Comparison of ENCODE assay signal across 25 mouse cellular contexts in genomic region chr5:129869238-129869995, GRCm38 (mm10). TPM values are rescaled to one million over a fixed set of nuclear protein-coding genes. Genes with fewer than 3 reads are reported as not detected.
DNase-seq lines count a peak whose midpoint lies in the region; TF ChIP-seq lines count a peak whose summit lies in the region.
"Had no signal": no experiment of that assay in that cellular context is flagged by ENCODE, and none has a peak within 500 bp of the region (broad histone marks: within the 10 kb centered on the region; RNA-seq: fewer than 3 reads in every experiment).

No protein-coding gene starts in this region.

- no peak for TF ChIP-seq CTCF in testis, adult 2 months (IDR thresholded peaks at IDR 0.05; ENCODE audit: control insufficient read depth, insufficient read depth, insufficient replicate concordance, low read depth, low read length)

- peaks cover 10% of the 10 kb centered on the region for H3K4me1 ChIP-seq in testis, adult 2 months (ENCODE audit: control insufficient read depth, insufficient read depth, low read length)
- peaks cover 0 to 13% of the 10 kb centered on the region in 2 experiments; a peak in 1 of 4 replicates for H3K4me1 ChIP-seq in ES-E14 (ENCODE audit: control insufficient read depth in 2 of 2, insufficient read depth in 2 of 2, low read length in 2 of 2, poor library complexity in 1 of 2)
- H3K4me1 ChIP-seq: forebrain, embryonic 12.5 days; forebrain, embryonic 15.5 days; hindbrain, embryonic 12.5 days; hindbrain, embryonic 15.5 days had no signal

- H3K4me3 ChIP-seq in testis, adult 2 months (ENCODE audit: control insufficient read depth, low read depth, low read length) = peak overlapping the region; percentile 44
- H3K4me3 ChIP-seq in ES-E14 (ENCODE audit: insufficient read depth in 1 of 2, low read depth in 1 of 2, low read length in 2 of 2, poor library complexity in 1 of 2, severe bottlenecking in 1 of 2) = peak overlapping the region in 1 of 2 experiments; percentile 30; a peak in 2 of 4 replicates
- H3K4me3 ChIP-seq: embryonic facial prominence, embryonic 10.5 days; embryonic facial prominence, embryonic 13.5 days; erythroblast, embryonic 14.5 days; forebrain, embryonic 12.5 days; forebrain, embryonic 15.5 days; hindbrain, embryonic 12.5 days; hindbrain, embryonic 15.5 days had no signal

- TF ChIP-seq POLR2A in testis, adult 2 months (IDR thresholded peaks at IDR 0.05; ENCODE audit: control insufficient read depth, low read depth, low read length) = no peak

- peak overlapping the region; percentile 56; the same call in 1 of the 2 replicates for H3K9ac ChIP-seq in ES-E14 (ENCODE audit: insufficient read depth, low read depth, low read length, poor library complexity, severe bottlenecking)
- H3K9ac ChIP-seq: embryonic facial prominence, embryonic 13.5 days; forebrain, embryonic 12.5 days; forebrain, embryonic 15.5 days; hindbrain, embryonic 12.5 days; hindbrain, embryonic 15.5 days had no signal

- intact Hi-C loops in left cerebral cortex, postnatal 4 days (cut with DNase I) = no loop called here

- no peak for DNase-seq in testis, postnatal 10 days (ENCODE audit: low spot score)
- DNase-seq in ES-E14 (ENCODE audit: low read depth, low spot score) (no peak), ZHBTc4 (ENCODE audit: low read depth, low spot score) (peak; percentile 95)
- no peak for DNase-seq in urinary bladder, postnatal 10 days (ENCODE audit: low spot score)
- DNase-seq in left cerebral cortex, postnatal 4 days = no peak
- DNase-seq: adrenal gland, adult 2 months; adrenal gland, postnatal 14 days; B cell, adult 2 months; cerebellum, adult 11-12 months; cerebellum, adult 8-10 months; cerebellum, postnatal 10 days; cerebellum, postnatal 36 days; embryo, embryonic 11 days; gastrocnemius, postnatal 10 days; heart, adult 11 months; kidney, adult 11 months had no signal

- H3K9me3 ChIP-seq in ES-E14 (ENCODE audit: control insufficient read depth, insufficient read depth, low read depth, low read length) = no peaks in the 10 kb centered on the region
- H3K9me3 ChIP-seq: embryonic facial prominence, embryonic 10.5 days; embryonic facial prominence, embryonic 13.5 days; forebrain, embryonic 12.5 days; forebrain, embryonic 15.5 days; hindbrain, embryonic 12.5 days; hindbrain, embryonic 15.5 days had no signal

- in situ Hi-C loops in ES-E14 (cut with MboI; ENCODE audit: low sequenced_read_pairs in 2 of 2, unreplicated experiment in 2 of 2) = no loop called here

- H3K27me3 ChIP-seq in testis, adult 2 months (ENCODE audit: control insufficient read depth, insufficient read depth, low read length) = no peaks in the 10 kb centered on the region
- H3K27me3 ChIP-seq: CH12.LX; embryonic facial prominence, embryonic 13.5 days; forebrain, embryonic 12.5 days; forebrain, embryonic 15.5 days; hindbrain, embryonic 12.5 days; hindbrain, embryonic 15.5 days had no signal

- H3K27ac ChIP-seq in testis, adult 2 months (ENCODE audit: control insufficient read depth, insufficient read depth, low read depth, low read length) = no peak overlapping the region
- peak overlapping the region; percentile 35 for H3K27ac ChIP-seq in ES-E14 (ENCODE audit: insufficient read depth, low read depth, low read length, poor library complexity, severe bottlenecking)
- H3K27ac ChIP-seq: embryonic facial prominence, embryonic 10.5 days; embryonic facial prominence, embryonic 13.5 days; forebrain, embryonic 12.5 days; forebrain, embryonic 15.5 days; hindbrain, embryonic 12.5 days; hindbrain, embryonic 15.5 days had no signal

- H3K36me3 ChIP-seq in testis, adult 2 months (ENCODE audit: control insufficient read depth, insufficient read depth, low read length) = no peaks in the 10 kb centered on the region
- H3K36me3 ChIP-seq in ES-E14 (ENCODE audit: control insufficient read depth, insufficient read depth, low read length, poor library complexity, severe bottlenecking) = no peaks in the 10 kb centered on the region
- H3K36me3 ChIP-seq: embryonic facial prominence, embryonic 10.5 days; embryonic facial prominence, embryonic 13.5 days; forebrain, embryonic 12.5 days; forebrain, embryonic 15.5 days; hindbrain, embryonic 12.5 days; hindbrain, embryonic 15.5 days had no signal

TF ChIP-seq in ES-E14, 5 proteins besides CTCF, POLR2A, EP300 and RAD21:
- TF ChIP-seq ZNF384 (IDR thresholded peaks at IDR 0.05; ENCODE audit: low read depth, low read length) = peak; percentile 92
- TF ChIP-seq HCFC1 (IDR thresholded peaks at IDR 0.05; ENCODE audit: borderline replicate concordance, insufficient read depth, low read length) = no peak

RNA-seq across cellular contexts. Expression of gene Chchd2, which starts 17.9 kb away (rescaled TPM):
- 239 and 241 TPM in 2 replicates for polyA plus RNA-seq in testis, adult 2 months (2012; rRNA removed)
- total RNA-seq in ES-E14 (2012; rRNA removed) = 738 and 874 TPM in 2 replicates
- 100 to 1,000 TPM; 310 to 317 TPM for total RNA-seq in left cerebral cortex, postnatal 4 days (2021)

RNA-seq across cellular contexts. Expression of gene Sumf2, which starts 22.6 kb away (rescaled TPM):
- 3.9 and 5.2 TPM in 2 replicates for polyA plus RNA-seq in testis, adult 2 months (2012; rRNA removed)
- 156 and 213 TPM in 2 replicates for total RNA-seq in ES-E14 (2012; rRNA removed)
- total RNA-seq in left cerebral cortex, postnatal 4 days (2021) = 10 to 100 TPM; 19.7 to 20.9 TPM

RNA-seq across cellular contexts. Expression of gene Zbed5, which starts 26.1 kb away (rescaled TPM):
- 4.6 and 5.4 TPM in 2 replicates for polyA plus RNA-seq in testis, adult 2 months (2012; rRNA removed)
- total RNA-seq in ES-E14 (2012; rRNA removed) = 15.7 and 16.6 TPM in 2 replicates
- 10 to 100 TPM in 1 of 2 experiments, 1 to 10 TPM in 1; 9.5 to 10.8 TPM for total RNA-seq in left cerebral cortex, postnatal 4 days (2021)

RNA-seq across cellular contexts. Expression of gene Phkg1, which starts 28.9 kb away (rescaled TPM):
- polyA plus RNA-seq in testis, adult 2 months (2012; rRNA removed) = 0.20 and 0.35 TPM in 2 replicates
- total RNA-seq in ES-E14 (2012; rRNA removed) = 6.4 and 7.2 TPM in 2 replicates
- 1 to 10 TPM; 2.5 to 3.4 TPM for total RNA-seq in left cerebral cortex, postnatal 4 days (2021)
- polyA plus RNA-seq: erythroblast, embryonic 14.5 days had no signal

RNA-seq across cellular contexts. Expression of gene Nupr1l, which starts 38.9 kb away (rescaled TPM):
- polyA plus RNA-seq in testis, adult 2 months (2012; rRNA removed) = 777 and 877 TPM in 2 replicates
- 1.1 and 2.9 TPM in 2 replicates for total RNA-seq in ES-E14 (2012; rRNA removed)
- 1 to 10 TPM; 2.4 to 3.6 TPM for total RNA-seq in left cerebral cortex, postnatal 4 days (2021)
- polyA plus RNA-seq: erythroblast, embryonic 14.5 days had no signal
